Mouse (Mus musculus): ENCODE measurements around the gene Oit3.

The Oit3 gene

DNA sequence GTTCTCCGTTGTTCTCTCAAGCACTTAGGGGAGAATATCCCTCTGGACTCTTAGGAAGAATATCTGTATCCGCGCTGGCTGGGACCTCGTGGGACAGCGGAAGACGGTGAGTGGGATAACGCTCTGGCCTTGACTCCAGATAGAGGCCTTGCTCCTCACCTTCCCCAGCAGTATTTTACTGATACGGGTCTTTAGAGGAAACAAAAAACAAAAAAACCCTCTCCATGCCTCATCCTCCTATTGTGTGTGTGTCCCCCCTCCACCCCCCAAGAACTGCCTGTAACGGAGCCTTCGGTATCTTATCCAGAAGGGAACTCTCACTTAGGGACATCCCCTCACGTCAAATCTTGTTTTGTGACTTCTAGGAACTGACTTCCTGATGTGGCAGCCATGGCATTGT lies at the start of gene Oit3:
TSS of gene Oit3 (minus strand) at position 44 of the 400 bp plus-strand sequence.
- no peak for DNase-seq (ENCODE audit: low spot score in 2 of 2)

GRCm38 (mm10) chr10:59490920-59491319 lies 49.3 kb upstream of the Oit3 start:
- DNase-seq (ENCODE audit: low spot score in 2 of 2), result no peak

DNA sequence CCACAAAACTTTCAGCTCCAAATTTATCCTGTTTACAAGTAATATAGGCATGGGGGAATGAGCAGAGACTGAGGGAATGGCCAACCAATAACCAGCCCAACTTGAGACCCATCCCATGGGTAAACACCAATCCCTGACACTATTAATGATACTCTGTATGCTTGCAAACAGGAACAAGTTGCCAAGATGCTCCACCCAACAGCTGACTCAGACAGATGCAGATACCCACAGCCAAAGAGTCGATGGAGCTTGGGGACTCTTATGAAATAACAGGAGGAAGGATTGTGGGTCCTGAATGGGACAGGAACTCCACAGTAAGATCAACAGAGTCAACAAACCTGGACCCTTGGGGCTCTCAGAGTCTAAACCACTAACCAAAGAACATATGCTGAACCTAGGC lies 47.8 kb upstream of the Oit3 start:
- peak in 1 of 2 experiments; percentile 12 for DNase-seq (ENCODE audit: low spot score in 2 of 2)

GRCm38 (mm10) chr10:59487351-59487750 lies 45.8 kb upstream of the Oit3 start:
- DNase-seq (ENCODE audit: low spot score in 2 of 2), result no peak

- DNase-seq (ENCODE audit: low spot score in 2 of 2), result no peak
Measured at GRCm38 (mm10) chr10:59484318-59484717, 42.7 kb upstream of the Oit3 start.

DNA sequence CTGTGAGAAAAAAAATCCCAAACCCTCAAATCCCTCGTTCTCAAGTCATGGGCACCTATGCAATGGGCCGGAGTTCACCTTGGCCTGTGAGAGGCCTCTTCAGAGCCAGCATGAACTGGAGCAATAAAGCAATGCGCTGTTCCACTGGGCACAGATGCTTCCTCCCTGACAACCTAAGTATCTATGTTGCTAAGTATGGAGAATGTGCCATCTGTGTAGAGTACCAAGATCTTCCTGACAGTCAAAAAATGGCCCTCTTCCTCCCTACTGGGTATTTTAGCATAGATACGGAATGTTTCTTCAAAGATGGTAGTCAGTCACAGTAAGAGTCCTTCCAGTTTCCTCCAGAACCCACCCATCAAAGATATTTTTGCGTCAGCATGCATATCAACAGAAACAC lies 39.8 kb upstream of the Oit3 start:
- DNase-seq (ENCODE audit: low spot score in 2 of 2), result no peak

DNA sequence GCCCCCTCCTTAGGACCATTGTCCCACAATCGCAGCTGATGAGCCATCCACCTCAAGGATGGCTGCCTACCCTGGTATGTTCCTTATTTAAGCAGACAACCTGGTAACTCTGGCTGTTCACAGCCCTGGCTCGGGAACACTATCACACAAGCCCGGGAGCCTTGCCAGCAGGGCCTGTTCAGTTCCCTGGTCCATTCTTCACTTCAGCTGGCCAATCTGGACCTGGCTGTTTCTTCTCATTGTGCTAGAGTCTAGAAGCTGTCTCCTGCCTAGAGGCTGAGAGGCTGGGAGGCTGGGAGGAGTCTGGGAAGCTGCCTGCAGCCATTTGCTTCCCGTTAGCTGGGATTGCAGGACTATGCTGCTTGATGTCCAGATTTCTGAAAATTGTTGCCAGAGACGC lies 28.9 kb upstream of the Oit3 start:
- peak in 1 of 2 experiments; percentile 13 for DNase-seq (ENCODE audit: low spot score in 2 of 2)

- no peak for DNase-seq (ENCODE audit: low spot score in 2 of 2)
Measured at GRCm38 (mm10) chr10:59467297-59467696, 25.7 kb upstream of the Oit3 start.

DNA sequence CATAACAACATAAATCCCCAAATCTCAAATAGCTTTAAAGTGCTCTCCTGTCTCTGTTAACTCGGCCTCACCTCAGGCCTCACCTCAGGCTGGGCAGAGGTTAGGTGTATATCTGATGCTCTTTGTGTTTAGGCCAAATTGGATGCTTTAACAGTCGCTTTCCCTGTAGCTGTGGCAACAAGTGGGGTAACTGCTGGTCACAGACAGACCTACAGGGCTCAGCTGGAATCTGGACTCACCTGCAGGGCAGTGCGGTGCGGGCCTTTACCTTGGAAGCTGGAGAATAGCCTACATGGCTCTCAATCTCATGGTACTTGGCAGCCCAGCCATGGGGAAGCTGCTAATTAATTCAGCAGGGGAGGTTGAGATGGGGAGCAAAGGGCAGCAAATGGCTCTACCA lies 25.0 kb upstream of the Oit3 start:
- DNase-seq (ENCODE audit: low spot score in 2 of 2), result no peak

DNA sequence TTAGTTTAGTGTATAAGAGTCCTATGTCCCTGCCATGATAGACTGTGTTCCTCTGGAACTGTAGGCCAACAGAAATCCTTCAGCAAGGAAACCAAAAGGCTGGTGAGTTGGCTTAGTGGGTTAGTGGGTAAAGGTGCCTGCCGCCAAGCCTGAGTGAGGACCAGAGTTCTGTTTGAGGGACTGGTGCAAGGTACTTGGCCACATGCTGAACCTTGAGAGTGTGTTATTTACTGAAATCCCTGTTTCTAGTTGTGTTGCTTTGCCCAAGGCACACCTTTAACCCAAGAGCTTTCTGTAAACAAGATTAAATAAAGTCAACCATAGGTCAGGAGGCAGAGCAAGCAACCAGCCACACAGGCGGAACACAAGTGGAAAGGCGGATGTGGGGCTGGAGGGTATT lies 24.0 kb upstream of the Oit3 start:
- no peak for DNase-seq (ENCODE audit: low spot score in 2 of 2)

DNA sequence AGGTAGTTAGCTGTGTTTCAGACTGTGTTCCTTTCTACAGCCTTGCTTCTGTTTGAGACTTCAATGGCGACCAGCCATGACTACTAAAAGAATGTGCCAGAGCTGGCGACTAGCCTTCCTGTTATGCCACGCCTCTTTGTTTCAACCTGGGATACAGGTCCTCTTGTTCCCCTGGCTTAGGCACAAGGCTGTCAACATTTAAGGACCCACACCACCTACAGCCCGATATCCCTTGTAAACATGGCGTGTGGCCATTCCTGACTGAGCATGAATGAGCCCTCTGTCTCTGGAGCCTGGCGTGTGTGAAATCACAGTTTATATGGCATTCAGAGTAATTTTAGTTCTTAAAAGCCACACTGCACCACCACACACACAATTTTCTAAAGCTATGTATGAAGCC lies 20.7 kb upstream of the Oit3 start:
- DNase-seq (ENCODE audit: low spot score in 2 of 2), result no peak

DNA sequence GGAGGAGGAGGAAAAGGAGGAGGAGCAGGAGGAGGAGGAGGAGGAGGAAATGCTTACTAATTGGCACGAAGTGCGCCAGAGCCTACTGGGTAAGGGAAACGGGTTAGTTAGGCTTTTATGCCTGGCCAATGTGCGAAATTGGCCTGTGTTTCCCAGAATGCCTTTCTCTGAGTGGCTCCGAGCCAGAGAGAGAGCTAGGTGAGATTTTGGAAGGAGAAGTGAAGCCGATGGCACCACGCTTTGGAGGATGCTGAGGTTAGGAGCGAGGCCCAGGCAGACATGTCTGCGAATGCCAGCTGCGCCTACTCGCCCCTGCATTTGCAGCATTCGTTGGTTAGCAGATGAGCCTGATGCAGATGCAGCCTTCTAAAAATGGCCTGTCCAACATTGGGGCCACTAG lies 18.2 kb upstream of the Oit3 start:
- DNase-seq (ENCODE audit: low spot score in 2 of 2), result no peak

GRCm38 (mm10) chr10:59454631-59455030 lies 13.1 kb upstream of the Oit3 start:
- DNase-seq (ENCODE audit: low spot score in 2 of 2), result no peak

DNA sequence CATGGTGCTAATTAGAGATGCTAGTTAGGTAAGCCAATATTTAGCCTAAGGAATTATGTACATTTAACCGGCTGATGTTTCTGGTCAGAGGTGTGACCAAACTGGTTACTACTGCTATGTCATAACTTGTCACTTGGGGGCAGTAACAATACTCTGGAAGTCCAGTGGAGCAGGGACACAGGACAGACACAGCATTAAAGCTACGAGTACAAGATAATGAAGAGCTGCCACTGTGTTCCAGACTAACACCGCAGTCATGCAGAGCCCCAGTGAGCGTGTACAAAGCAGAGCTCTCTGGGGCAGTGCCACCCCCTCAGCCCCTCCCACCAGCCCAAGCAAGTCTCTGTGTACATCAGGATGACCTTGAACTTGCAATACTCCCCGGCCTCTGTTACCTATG lies 10.3 kb upstream of the Oit3 start:
- no peak for DNase-seq (ENCODE audit: low spot score in 2 of 2)

GRCm38 (mm10) chr10:59447546-59447945 lies 6.0 kb upstream of the Oit3 start:
- no peak for DNase-seq (ENCODE audit: low spot score in 2 of 2)

DNA sequence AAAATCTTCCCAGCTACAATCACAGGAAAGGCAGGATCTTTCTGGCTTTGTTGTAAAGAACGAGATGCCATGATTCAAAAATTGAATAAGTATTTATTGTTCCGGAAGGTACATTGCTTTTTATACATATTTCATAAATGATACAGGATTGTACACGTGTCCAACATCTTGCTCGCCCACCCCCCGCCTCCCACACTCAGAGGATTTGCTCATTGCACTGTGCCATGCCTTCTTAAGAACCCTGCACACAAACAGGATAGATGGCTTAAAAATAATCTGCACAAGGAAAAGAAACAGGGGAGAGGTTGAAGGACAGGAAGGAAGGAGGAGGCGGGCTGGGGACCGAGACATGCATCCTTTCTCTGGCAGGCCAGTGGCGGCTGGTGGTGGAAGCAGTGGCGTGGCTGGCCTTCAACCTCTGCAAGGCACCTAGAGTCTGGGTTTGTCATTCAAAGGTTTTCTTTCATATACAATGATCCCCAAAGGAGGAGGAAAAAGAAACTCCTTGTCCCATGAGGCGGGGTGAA lies 5.4 kb upstream of the Oit3 start:
- no peak for DNase-seq (ENCODE audit: low spot score in 2 of 2)

DNA sequence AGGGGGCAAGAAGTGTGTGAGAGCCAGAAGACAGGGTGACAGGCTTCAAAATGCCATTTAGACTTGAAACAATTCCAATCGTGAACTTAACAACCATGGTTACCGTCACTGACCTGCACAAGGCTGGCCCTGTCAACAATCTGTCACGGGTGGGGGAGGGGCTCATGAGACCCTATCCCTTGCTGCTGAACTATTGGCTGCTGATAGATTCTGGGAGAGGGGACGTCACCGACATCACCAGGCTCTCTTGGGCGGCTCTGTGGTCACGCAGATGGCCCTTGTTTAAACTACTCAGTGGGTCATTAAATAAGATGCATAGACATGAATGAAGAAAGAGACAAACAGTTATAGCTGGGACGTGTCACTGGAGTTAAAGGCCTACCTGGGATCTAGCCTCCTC lies 3.1 kb upstream of the Oit3 start:
- DNase-seq (ENCODE audit: low spot score in 2 of 2), result no peak

GRCm38 (mm10) chr10:59444106-59444505 lies 2.5 kb upstream of the Oit3 start:
- no peak for DNase-seq (ENCODE audit: low spot score in 2 of 2)

DNA sequence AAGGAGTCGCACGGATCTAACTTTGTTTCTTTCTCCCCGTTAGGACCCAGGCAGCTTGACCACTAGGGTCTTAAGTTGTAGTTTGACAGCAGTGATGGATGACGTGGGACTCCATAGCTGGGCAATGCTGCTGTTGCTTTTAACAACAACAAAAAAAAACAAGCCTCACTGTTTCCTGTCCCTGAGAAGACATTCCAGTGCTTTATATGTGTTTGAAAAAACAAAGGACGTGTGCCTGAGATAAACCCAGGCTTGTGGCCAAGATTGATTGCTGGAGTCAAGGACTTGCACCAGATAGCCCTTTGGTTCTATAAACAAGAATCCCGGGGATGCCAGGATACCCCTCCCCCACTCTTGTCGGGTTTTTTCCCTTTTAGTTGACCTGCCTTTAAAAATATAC lies 1.6 kb upstream of the Oit3 start:
- DNase-seq (ENCODE audit: low spot score in 2 of 2), result no peak

GRCm38 (mm10) chr10:59440177-59440576 lies 1.4 kb downstream of the Oit3 start:
- DNase-seq (ENCODE audit: low spot score in 2 of 2), result no peak

DNA sequence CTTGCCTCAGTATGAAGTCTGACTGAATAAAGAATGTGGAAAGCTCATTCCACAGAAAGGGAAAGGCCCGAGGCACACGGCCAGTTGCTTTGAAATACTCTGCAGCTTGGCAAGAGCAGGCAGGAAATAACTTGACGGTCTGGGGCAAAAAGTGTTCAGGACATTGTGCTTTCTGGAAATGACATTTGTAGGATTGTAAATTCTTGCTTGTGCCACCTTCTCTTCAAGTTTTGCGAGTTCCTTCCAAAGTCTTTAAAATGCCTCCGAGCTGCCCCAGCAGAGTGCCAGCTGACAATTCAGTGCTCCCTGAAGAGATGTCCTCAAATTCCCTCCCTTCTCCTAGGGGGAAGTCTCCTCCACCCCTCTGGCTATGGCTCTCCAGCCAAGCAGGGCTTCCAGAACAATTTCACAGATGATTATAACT lies 2.1 kb downstream of the Oit3 start:
- DNase-seq (ENCODE audit: low spot score in 2 of 2), result peak; percentile 22 to 60

DNA sequence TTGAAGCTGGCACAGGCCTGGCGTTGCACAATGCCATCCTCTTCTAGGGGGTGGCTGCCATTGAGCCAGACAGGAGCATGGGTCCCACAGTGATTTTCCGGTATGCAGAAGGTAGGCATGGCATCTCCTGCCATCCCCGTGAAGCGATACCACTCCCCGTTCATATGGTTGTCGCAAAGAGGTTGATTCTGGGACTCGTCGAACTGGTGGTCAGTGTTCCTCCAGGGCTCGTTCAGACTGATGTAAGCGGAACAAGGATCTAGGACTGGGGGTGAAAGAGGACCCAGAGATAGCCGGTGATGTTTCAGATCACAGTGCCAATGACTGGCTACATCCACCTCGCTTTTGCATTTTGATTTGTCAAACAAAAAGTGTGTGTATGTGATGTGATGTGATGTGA lies 2.9 kb downstream of the Oit3 start:
- DNase-seq (ENCODE audit: low spot score in 2 of 2), result no peak

DNA sequence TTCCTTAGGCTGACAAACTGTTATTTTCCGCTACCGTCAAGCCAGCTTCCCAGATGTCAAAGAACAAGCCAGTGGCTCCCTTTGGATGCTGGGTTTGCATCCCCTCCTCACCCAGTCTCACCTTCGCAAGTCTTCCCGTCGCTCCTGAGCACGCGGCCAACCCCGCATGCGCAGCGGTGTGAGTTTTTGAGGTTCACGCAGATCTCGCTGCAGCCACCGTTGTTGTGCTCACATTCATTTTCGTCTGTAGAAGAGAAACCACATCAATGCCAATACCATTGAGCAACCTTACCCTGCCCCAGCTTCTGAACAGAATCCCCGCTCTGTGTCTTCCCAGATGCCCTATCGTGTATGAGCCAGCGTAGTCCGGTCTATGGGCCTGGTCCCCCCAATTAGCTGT lies 5.8 kb downstream of the Oit3 start:
- no peak for DNase-seq (ENCODE audit: low spot score in 2 of 2)

GRCm38 (mm10) chr10:59430701-59431218 lies 10.8 kb downstream of the Oit3 start:
- peak; percentile 16 to 42 for DNase-seq (ENCODE audit: low spot score in 2 of 2)

All from urinary bladder, postnatal 36 days (tissue).